Mouse (Mus musculus) stomach, postnatal 0 days (tissue): ENCODE measurements around the gene Nol4l. TPM values are rescaled to one million over a fixed set of nuclear protein-coding genes. Genes with fewer than 3 reads are reported as not detected.
A peak's percentile ranks its signal among the peaks of the same experiment; 100 is the strongest.

ENCODE experiments used
- ATAC-seq: fragments of 200-750 bp; cut with Nextera tagmentation; 2 replicates; pipeline ENCODE4 v1.8.0; 2017; ENCODE audit not compliant: low FRiP score, low TSS enrichment
- DNase-seq: peaks from one replicate; pipeline ENCODE4 v3.0.0-alpha.2; 2016; ENCODE audit warnings: low spot score
- H3K27ac ChIP-seq: fragments of 300-500 bp; sonication (generic); replicated peaks from 2 replicates; pipeline ENCODE4 v1.5.1; 2014; ENCODE audit warnings: mild to moderate bottlenecking, control low read depth
- H3K27me3 ChIP-seq: fragments of 300-500 bp; sonication (generic); 2 replicates; pipeline ENCODE4 v1.6.1; 2014; ENCODE audit warnings: low read length; ENCODE audit not compliant: control insufficient read depth, insufficient read depth
- H3K36me3 ChIP-seq: fragments of 300-500 bp; sonication (generic); 2 replicates; pipeline ENCODE4 v1.6.1; 2014; ENCODE audit warnings: low read length, mixed read lengths; ENCODE audit not compliant: control insufficient read depth, insufficient read depth
- H3K4me1 ChIP-seq: fragments of 300-500 bp; sonication (generic); replicated peaks from 2 replicates; pipeline ENCODE4 v1.6.1; 2014; ENCODE audit warnings: antibody characterized with exemption; ENCODE audit not compliant: control insufficient read depth, insufficient read depth
- H3K4me2 ChIP-seq: fragments of 300-500 bp; sonication (generic); replicated peaks from 2 replicates; pipeline ENCODE4 v1.6.1; 2014; ENCODE audit warnings: low read depth, mild to moderate bottlenecking, control low read depth, moderate library complexity
- H3K4me3 ChIP-seq: fragments of 300-500 bp; sonication (generic); 2 replicates; pipeline ENCODE4 v1.5.1; 2014; ENCODE audit warnings: low read depth, low read length, control low read depth
- H3K9ac ChIP-seq: fragments of 300-500 bp; sonication (generic); 2 replicates; pipeline ENCODE4 v1.6.1; 2014; ENCODE audit warnings: mild to moderate bottlenecking, low read length, control low read depth, mixed read lengths
- H3K9me3 ChIP-seq: fragments of 300-500 bp; sonication (generic); 2 replicates; pipeline ENCODE4 v1.6.1; 2016; ENCODE audit warnings: low read length; ENCODE audit not compliant: control insufficient read depth
- CTCF ChIP-seq: IDR thresholded peaks from 2 replicates; pipeline ENCODE4 v1.5.1; 2016; ENCODE audit warnings: antibody characterized with exemption, low read depth, mild to moderate bottlenecking, moderate library complexity
- EP300 ChIP-seq: optimal IDR thresholded peaks from 2 replicates; pipeline ENCODE3; 2016; ENCODE audit warnings: antibody characterized with exemption
- WGBS: fragments of 180-500 bp; shearing (Covaris S2); extraction: QIAGEN DNeasy Blood & Tissue Kit; methylation state at CpG from one replicate; pipeline ENCODE4 v1.1.7; 2014; 5-methylcytosine and 5-hydroxymethylcytosine counted together
- polyA plus RNA-seq: library from polyadenylated mRNA; unstranded; fragments of >200 nt; fragmentation: Nextera tagmentation; extraction: Ambion mirVana; gene quantifications from 2 replicates; pipeline ENCODE4 v1.2.1, GENCODE M21; 2015

The Nol4l gene
- polyA plus RNA-seq, 1 experiment from 2014 or later, result 4.4 TPM

GRCm38 (mm10) chr2:153440755-153441154 is 89.0 kb downstream of the Nol4l start:
- 52% methylated on average over 2 of the region's 2 CpGs for WGBS

GRCm38 (mm10) chr2:153437306-153437659 is 92.5 kb downstream of the Nol4l start:
- Histone ChIP-seq H3K4me3 (no peak overlapping the region), H3K9ac (0 out of 2 replicates have a peak overlapping the region, but pooled peaks have one; percentile 31), H3K27me3 (no peaks in the 10 kb centered on the region), H3K9me3 (no peaks in the 10 kb centered on the region), H3K27ac (peak overlapping the region; percentile 84), H3K4me2 (peak overlapping the region; percentile 28), H3K4me1 (peaks cover 35% of the 10 kb centered on the region), H3K36me3 (no peaks in the 10 kb centered on the region)
- DNase-seq, result no peak
- no peak for TF ChIP-seq EP300
- TF ChIP-seq CTCF, result no peak
- WGBS, result 28% methylated on average over 2 of the region's 2 CpGs
- no peak for ATAC-seq

More at GRCm38 (mm10) chr2:153440755-153441154, 89.0 kb downstream of the Nol4l start:
- no peak overlapping the region for H3K4me3 ChIP-seq
- no peak overlapping the region for H3K4me2 ChIP-seq
- DNase-seq, result no peak
- peaks cover 25% of the 10 kb centered on the region for H3K4me1 ChIP-seq
- no peaks in the 10 kb centered on the region for H3K27me3 ChIP-seq
- no peak overlapping the region for H3K9ac ChIP-seq
- H3K27ac ChIP-seq, result no peak overlapping the region
- no peaks in the 10 kb centered on the region for H3K9me3 ChIP-seq
- no peaks in the 10 kb centered on the region for H3K36me3 ChIP-seq
- TF ChIP-seq EP300 (no peak), CTCF (no peak)
- ATAC-seq, result no peak

GRCm38 (mm10) chr2:153436641-153437305 is 93.0 kb downstream of the Nol4l start:
- Histone ChIP-seq H3K36me3 (no peaks in the 10 kb centered on the region), H3K4me2 (peak overlapping the region; percentile 28), H3K9ac (0 out of 2 replicates have a peak overlapping the region, but pooled peaks have one; percentile 31), H3K9me3 (no peaks in the 10 kb centered on the region), H3K27ac (peak overlapping the region; percentile 84), H3K4me3 (no peak overlapping the region), H3K27me3 (no peaks in the 10 kb centered on the region), H3K4me1 (peaks cover 30% of the 10 kb centered on the region)
- WGBS, result 17% methylated on average over 6 of the region's 6 CpGs
- no peak for TF ChIP-seq CTCF
- TF ChIP-seq EP300, result no peak
- DNase-seq (peak; percentile 82), ATAC-seq (peak; percentile 47)

GRCm38 (mm10) chr2:153434880-153435831 is 94.6 kb downstream of the Nol4l start:
- WGBS, result 33% methylated on average over 9 of the region's 9 CpGs
- Histone ChIP-seq H3K4me2 (no peak overlapping the region), H3K4me3 (no peak overlapping the region), H3K27ac (peak overlapping the region; percentile 84), H3K9me3 (no peaks in the 10 kb centered on the region), H3K27me3 (no peaks in the 10 kb centered on the region), H3K9ac (no peak overlapping the region), H3K4me1 (peaks cover 30% of the 10 kb centered on the region), H3K36me3 (no peaks in the 10 kb centered on the region; the same call in 1 of the 2 replicates)
- DNase-seq (peak; percentile 67), ATAC-seq (peak; percentile 70)
- no peak for TF ChIP-seq CTCF
- no peak for TF ChIP-seq EP300

GRCm38 (mm10) chr2:153433859-153434258 is 95.9 kb downstream of the Nol4l start:
- Histone ChIP-seq H3K4me2 (no peak overlapping the region), H3K27me3 (no peaks in the 10 kb centered on the region), H3K4me3 (no peak overlapping the region), H3K36me3 (no peaks in the 10 kb centered on the region; the same call in none of the 2 replicates), H3K27ac (peak overlapping the region; percentile 53), H3K9me3 (no peaks in the 10 kb centered on the region), H3K9ac (no peak overlapping the region), H3K4me1 (peaks cover 30% of the 10 kb centered on the region)
- DNase-seq (no peak), ATAC-seq (no peak)
- TF ChIP-seq EP300 (no peak), CTCF (no peak)
- WGBS, result 43% methylated on average over 3 of the region's 3 CpGs
